Mouse (Mus musculus): ENCODE measurements around the gene Mta1. TPM values are rescaled to one million over a fixed set of nuclear protein-coding genes. Genes with fewer than 3 reads are reported as not detected.

The Mta1 gene
- total RNA-seq, 2 experiments from 2014 or later = 55.2 to 61.3 TPM

DNA sequence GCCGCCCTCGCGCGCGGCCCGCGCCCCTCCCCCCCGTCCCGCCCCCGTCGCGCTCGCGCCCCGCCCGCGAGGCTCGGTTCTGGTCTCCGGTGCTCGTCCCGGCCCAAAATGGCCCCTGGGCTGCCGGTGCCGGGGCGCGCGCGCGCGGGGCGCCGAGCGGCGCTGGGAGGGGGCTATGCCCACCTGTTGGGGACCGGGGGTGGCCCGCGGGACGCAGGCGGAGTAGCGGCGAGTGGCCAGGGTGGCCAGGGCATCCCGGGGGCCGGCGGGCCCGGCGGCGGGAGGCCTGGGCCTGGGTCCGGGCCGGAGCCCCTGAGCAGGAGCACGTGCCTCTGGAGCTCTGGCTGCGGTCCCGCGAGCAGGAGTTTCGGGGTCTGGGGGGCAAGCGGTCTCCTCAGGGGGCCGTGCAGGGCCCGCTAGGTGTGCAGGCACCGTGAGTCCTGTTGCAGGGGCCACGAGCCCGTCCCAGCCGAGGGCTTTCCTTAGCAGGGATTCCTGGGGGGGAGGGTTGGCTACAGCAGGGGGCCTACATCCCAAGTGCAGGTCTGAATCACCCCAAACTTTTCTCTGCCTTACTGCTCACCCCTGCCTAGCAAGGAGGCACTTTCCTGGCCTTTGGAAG lies 563 bp downstream of the Mta1 start:
- DNase-seq = no peak

GRCm38 (mm10) chr12:113099470-113100237 lies 1.6 kb downstream of the Mta1 start:
- no peak for DNase-seq

DNA sequence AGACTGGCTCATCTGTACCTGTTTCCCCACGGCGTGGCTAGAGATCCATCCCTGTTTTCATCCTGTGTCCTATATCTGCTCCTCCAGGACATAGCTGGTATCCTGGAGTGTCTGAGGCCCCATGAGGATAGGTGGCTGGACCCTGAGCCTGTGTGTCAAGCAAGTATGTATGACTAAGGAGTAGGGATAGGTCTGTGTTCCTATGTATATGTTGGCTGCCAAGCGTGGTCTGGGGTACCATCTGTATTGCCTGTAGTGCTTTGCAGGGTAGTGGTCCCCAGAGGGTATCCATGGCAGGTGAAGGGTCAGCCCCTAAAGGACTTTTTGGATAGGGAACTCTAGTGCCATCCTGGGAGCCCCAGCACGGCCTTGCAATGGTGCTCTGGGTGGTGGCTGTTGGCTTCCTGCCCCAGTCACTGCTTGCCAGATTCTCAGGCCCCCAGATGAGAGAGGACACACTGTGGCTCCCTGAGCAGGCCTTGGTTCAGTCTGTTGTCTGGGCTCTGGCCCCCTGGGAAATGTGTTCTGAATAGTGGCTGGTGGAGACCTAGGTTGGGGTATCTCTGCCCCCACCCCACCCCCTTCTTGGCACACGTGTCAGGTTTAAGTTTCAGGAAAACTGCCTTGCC lies 2.5 kb downstream of the Mta1 start:
- DNase-seq = peak; percentile 70

DNA sequence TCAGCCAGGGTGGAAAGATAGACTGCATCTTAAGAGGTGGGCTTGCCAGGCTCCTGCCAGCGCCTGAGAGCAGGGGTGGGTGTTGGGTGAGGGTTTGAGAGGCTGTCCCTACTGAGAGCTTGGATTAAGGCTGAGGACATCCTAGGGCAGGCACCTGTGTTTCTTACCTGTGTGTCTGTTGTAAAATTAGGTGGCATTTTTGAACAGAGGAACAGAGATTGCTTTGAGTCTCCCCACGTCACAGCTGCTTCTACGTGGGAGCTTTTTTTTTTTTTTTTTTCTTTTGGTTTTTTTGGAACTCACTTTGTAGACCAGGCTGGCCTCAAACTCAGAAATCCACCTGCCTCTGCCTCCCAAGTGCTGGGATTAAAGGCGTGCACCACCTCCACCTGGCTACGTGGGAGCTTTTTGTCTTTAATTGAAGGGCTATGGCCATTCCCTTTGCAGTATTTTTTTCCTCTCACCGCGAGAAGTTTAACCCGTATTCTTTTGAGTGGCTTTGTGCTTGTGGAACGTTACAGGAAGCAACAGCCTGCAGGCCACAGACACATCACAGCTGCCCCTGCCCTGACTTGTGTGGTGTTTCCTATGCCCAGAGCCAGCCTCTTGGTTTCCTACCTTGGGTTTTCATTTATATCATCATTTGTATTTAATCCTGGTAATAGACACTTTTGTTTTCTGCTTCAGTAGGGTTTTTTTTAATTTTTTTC lies 3.3 kb downstream of the Mta1 start:
- no peak for DNase-seq

- peak; percentile 72 for DNase-seq
Measured at GRCm38 (mm10) chr12:113102461-113102860, 4.4 kb downstream of the Mta1 start.

GRCm38 (mm10) chr12:113103846-113104451 lies 5.9 kb downstream of the Mta1 start:
- DNase-seq = no peak

DNA sequence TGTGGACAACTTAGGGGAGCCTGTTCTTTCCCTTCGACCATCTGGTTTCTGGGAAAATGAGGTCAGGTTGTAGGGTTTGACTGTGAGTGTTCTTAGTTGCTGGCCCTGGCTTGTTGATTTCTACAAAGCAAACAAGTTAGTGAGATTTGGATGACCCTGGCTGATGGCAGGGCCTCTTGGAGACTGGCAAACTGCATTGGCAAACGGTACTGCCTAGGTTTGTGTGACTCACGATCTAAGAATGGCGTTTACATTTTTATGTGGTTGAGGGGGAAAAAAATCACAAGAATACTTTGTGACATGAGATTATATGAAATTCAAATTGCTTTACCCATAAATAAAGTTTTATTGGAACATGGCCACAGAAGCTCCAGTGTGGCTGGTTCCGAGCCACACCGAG lies 8.3 kb downstream of the Mta1 start:
- DNase-seq = no peak

GRCm38 (mm10) chr12:113107431-113108124 lies 9.5 kb downstream of the Mta1 start:
- no peak for DNase-seq

- no peak for DNase-seq
Measured at GRCm38 (mm10) chr12:113108528-113109283, 10.6 kb downstream of the Mta1 start.

- DNase-seq = no peak
Measured at GRCm38 (mm10) chr12:113109801-113110200, 11.7 kb downstream of the Mta1 start.

DNA sequence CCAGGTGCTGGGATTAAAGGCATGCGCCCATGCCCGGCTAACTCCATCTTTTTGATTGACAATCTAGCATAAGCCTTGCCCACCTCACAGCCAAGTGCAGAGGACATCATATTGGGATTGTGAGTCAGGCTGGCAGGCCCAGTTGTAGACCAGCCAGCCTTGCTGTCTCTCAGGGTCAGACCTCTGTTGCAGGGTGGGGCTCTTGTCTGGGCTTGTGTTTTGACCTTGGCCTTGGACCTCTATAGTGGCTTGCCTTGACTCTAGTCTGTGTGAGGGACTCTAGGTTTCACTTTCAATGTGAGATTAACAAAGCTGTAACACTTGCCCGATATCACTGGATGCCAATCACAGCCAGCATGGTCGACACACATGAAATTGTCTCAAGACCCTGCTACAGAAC lies 16.1 kb downstream of the Mta1 start:
- no peak for DNase-seq

DNA sequence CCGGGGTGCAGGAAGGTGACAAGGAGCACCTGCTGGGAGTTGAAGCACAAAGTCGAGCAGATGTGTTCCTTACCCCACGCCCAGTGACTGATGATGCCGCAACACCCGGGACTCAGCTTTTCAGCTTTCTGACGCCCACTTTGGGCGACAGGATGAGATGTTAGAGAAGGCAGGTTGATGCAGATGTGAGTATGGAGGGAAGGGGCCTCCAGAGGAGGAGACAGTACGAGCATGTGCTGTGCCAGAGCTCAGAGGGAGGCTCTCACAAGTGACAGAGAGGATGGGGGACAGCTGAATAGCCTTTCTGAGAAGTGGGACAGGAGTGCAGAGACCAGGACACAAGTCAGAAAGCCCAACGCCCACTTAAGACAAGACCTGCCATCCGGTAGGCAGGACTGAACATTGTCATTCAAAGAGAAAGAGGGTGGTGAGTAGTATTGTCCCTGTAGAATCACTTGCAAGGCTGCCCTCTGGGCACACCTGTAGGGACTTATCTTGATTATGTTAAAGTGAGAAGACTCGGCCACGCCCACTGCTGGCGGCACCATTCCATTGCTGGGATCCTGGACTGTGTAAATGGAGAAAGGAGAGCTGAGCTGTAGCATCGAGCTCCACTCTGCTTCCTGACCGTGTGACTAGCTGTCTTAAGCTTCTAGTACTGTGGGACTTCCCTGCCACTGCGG lies 16.9 kb downstream of the Mta1 start:
- DNase-seq = no peak

GRCm38 (mm10) chr12:113119516-113120410 lies 21.7 kb downstream of the Mta1 start:
- peak; percentile 92 for DNase-seq

- DNase-seq = peak; percentile 14
Measured at GRCm38 (mm10) chr12:113124726-113125125, 26.6 kb downstream of the Mta1 start.

GRCm38 (mm10) chr12:113130732-113131131 lies 32.7 kb downstream of the Mta1 start:
- DNase-seq = no peak

DNA sequence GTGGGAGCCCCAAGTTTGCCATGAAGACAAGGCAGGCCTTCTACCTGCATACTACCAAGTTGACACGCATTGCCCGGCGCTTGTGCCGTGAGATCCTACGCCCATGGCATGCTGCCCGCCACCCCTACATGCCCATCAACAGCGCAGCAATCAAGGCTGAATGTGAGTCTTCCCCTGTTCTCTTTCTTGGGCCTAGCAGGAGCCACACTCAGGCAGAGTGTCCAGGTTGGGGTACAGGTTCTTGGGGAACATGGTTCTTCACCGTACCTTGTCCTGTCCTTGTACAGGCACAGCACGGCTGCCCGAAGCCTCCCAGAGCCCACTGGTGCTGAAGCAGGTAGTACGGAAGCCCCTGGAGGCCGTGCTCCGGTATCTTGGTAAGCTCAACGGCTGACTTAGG lies 33.5 kb downstream of the Mta1 start:
- DNase-seq = no peak

- peak; percentile 90 for DNase-seq
Measured at GRCm38 (mm10) chr12:113132567-113132966, 34.5 kb downstream of the Mta1 start.

DNA sequence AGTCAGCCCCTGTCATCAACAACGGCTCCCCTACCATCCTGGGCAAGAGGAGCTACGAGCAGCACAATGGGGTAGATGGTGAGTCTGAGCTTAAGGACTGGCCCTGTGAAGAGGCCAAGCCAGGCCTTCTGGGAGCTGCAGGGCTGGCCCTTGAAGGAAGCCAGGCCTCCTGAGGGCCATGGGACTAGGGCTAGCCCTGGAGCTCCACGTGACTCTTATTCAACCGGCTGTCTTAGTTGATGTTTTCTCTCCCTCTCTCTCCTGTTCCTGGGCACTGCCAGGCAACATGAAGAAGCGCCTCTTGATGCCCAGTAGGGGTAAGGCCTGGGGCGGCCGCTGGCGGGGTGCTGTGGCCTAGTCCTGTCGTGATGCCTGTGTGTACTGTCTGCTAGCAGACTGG lies 35.2 kb downstream of the Mta1 start:
- DNase-seq = peak; percentile 37

DNA sequence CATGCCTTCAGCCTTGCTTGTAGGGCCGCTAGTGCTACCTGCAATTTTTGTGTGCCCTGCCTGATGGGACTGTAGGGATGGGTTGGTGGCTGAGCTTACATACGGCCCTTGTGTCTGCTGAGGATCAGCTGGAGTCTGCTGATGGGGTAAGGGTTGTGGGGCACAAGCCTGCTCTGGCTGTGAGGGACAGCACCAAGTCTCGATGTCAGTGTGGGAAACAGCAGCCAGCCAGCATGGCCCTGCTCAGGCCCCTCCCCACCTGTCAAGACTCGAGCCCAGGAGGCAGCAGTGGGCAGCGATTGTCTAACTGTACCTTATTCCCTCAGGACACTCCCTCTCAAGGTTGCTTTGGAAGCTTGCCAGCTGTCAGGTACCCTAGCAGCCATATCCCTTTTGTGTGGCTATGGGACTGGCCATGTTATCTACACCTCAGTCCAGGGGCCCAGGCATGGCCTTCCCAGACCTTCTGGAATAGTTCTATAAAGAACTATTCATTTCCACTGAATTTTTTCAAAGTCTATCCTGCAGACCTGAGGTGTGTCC lies 35.9 kb downstream of the Mta1 start:
- DNase-seq = no peak

Data from heart, postnatal 4 days (tissue).